Mouse (Mus musculus): Measurements from ENCODE around the gene Stac2.

Gene Stac2

GRCm38 (mm10) chr11:98021565-98022252 lies 31.6 kb downstream of the Stac2 start:
- DNase-seq (ENCODE audit: low read depth, low spot score), result peak; percentile 39

- DNase-seq (ENCODE audit: low read depth, low spot score), result no peak
Measured at GRCm38 (mm10) chr11:98021118-98021517, 32.1 kb downstream of the Stac2 start.

- DNase-seq (ENCODE audit: low read depth, low spot score), result no peak
Measured at GRCm38 (mm10) chr11:98020710-98021109, 32.6 kb downstream of the Stac2 start.

GRCm38 (mm10) chr11:98019883-98020610 lies 33.2 kb downstream of the Stac2 start:
- DNase-seq (ENCODE audit: low read depth, low spot score), result no peak

GRCm38 (mm10) chr11:98018858-98019641 lies 34.2 kb downstream of the Stac2 start:
- DNase-seq (ENCODE audit: low read depth, low spot score), result no peak

GRCm38 (mm10) chr11:98018222-98018621 lies 35.0 kb downstream of the Stac2 start:
- DNase-seq (ENCODE audit: low read depth, low spot score), result no peak

GRCm38 (mm10) chr11:98016824-98017223 lies 36.4 kb downstream of the Stac2 start:
- no peak for DNase-seq (ENCODE audit: low read depth, low spot score)

GRCm38 (mm10) chr11:98016177-98016576 lies 37.1 kb downstream of the Stac2 start:
- no peak for DNase-seq (ENCODE audit: low read depth, low spot score)

GRCm38 (mm10) chr11:98012831-98013230 lies 40.4 kb downstream of the Stac2 start:
- no peak for DNase-seq (ENCODE audit: low read depth, low spot score)

GRCm38 (mm10) chr11:98011716-98012115 lies 41.5 kb downstream of the Stac2 start:
- no peak for DNase-seq (ENCODE audit: low read depth, low spot score)

- DNase-seq (ENCODE audit: low read depth, low spot score), result no peak
Measured at GRCm38 (mm10) chr11:98008087-98008486, 45.2 kb downstream of the Stac2 start.

- no peak for DNase-seq (ENCODE audit: low read depth, low spot score)
Measured at GRCm38 (mm10) chr11:98005686-98006085, 47.6 kb downstream of the Stac2 start.

GRCm38 (mm10) chr11:98005076-98005475 lies 48.2 kb downstream of the Stac2 start:
- no peak for DNase-seq (ENCODE audit: low read depth, low spot score)

GRCm38 (mm10) chr11:98004161-98004560 lies 49.1 kb downstream of the Stac2 start:
- no peak for DNase-seq (ENCODE audit: low read depth, low spot score)

- no peak for DNase-seq (ENCODE audit: low read depth, low spot score)
Measured at GRCm38 (mm10) chr11:98003171-98003671, 50.0 kb downstream of the Stac2 start.

- DNase-seq (ENCODE audit: low read depth, low spot score), result no peak
Measured at GRCm38 (mm10) chr11:98002627-98003026, 50.6 kb downstream of the Stac2 start.

GRCm38 (mm10) chr11:98001986-98002385 lies 51.3 kb downstream of the Stac2 start:
- DNase-seq (ENCODE audit: low read depth, low spot score), result no peak

GRCm38 (mm10) chr11:98001351-98001824 lies 51.9 kb downstream of the Stac2 start:
- DNase-seq (ENCODE audit: low read depth, low spot score), result no peak

- no peak for DNase-seq (ENCODE audit: low read depth, low spot score)
Measured at GRCm38 (mm10) chr11:98000378-98001140, 52.7 kb downstream of the Stac2 start.

GRCm38 (mm10) chr11:97999748-98000147 lies 53.5 kb downstream of the Stac2 start:
- DNase-seq (ENCODE audit: low read depth, low spot score), result no peak

GRCm38 (mm10) chr11:97998898-97999608 lies 54.2 kb downstream of the Stac2 start:
- DNase-seq (ENCODE audit: low read depth, low spot score), result no peak
